Mouse (Mus musculus) heart, adult 2 months (tissue): Measurements from ENCODE around the gene Pyroxd2. TPM values are rescaled to one million over a fixed set of nuclear protein-coding genes. Genes with fewer than 3 reads are reported as not detected.

ENCODE experiments used
- DNase-seq, 2 experiments: peaks; one replicate each; pipeline ENCODE4 v3.0.0; 2021
- H3K27ac ChIP-seq: fragments of 200-600 bp; 2 replicates; pipeline ENCODE4 v1.8.1; 2022
- H3K27me3 ChIP-seq: fragments of 200-500 bp; 2 replicates; pipeline ENCODE4 v1.6.1; 2012; ENCODE audit warnings: mild to moderate bottlenecking, low read length, inconsistent platforms, mixed read lengths; ENCODE audit not compliant: control insufficient read depth, insufficient read depth
- H3K36me3 ChIP-seq: fragments of 200-500 bp; 2 replicates; pipeline ENCODE4 v1.6.1; 2012; ENCODE audit warnings: low read length, inconsistent platforms; ENCODE audit not compliant: control insufficient read depth, insufficient read depth
- H3K4me1 ChIP-seq: fragments of 200-500 bp; 2 replicates; pipeline ENCODE4 v1.6.1; 2011; ENCODE audit warnings: low read length; ENCODE audit not compliant: control insufficient read depth, insufficient read depth
- H3K4me3 ChIP-seq: fragments of 200-600 bp; 2 replicates; pipeline ENCODE4 v1.8.1; 2022
- H3K79me2 ChIP-seq: fragments of 200-500 bp; replicated peaks from 2 replicates; pipeline ENCODE4 v1.6.1; 2012; ENCODE audit warnings: mild to moderate bottlenecking, inconsistent platforms, low read length, moderate library complexity, mixed read lengths; ENCODE audit not compliant: control insufficient read depth, insufficient read depth
- H3K9ac ChIP-seq: fragments of 200-500 bp; 2 replicates; pipeline ENCODE4 v1.6.1; 2012; ENCODE audit warnings: low read depth, mild to moderate bottlenecking, control low read depth, inconsistent platforms, low read length, mixed read lengths
- CTCF ChIP-seq: fragments of 200-600 bp; IDR thresholded peaks from 2 replicates; pipeline ENCODE4 v1.8.1; 2022; ENCODE audit warnings: antibody characterized with exemption, mild to moderate bottlenecking, moderate library complexity
- EP300 ChIP-seq: fragments of 200-500 bp; IDR thresholded peaks from 2 replicates; pipeline ENCODE4 v1.6.1; 2011; ENCODE audit warnings: low read depth, low read length, control low read depth; ENCODE audit not compliant: insufficient read depth
- POLR2A ChIP-seq: fragments of 200-500 bp; IDR thresholded peaks from 2 replicates; pipeline ENCODE4 v1.6.1; 2011; ENCODE audit warnings: mild to moderate bottlenecking, low read depth, low read length, control low read depth; ENCODE audit not compliant: insufficient read depth
- WGBS: fragments of 180-500 bp; shearing (Covaris S2); methylation state at CpG from one replicate; pipeline ENCODE4 v1.1.7; 2018; 5-methylcytosine and 5-hydroxymethylcytosine counted together
- intact Hi-C: fragments of 180-260 bp; cut with DNase I; formaldehyde crosslinking; loops from one replicate; pipeline ENCODE4 v1.15.1; 2025
- polyA plus RNA-seq: library from polyadenylated mRNA; depleted of rRNA; stranded (reverse); fragments of >200 nt; gene quantifications from 2 replicates; pipeline ENCODE4 v1.2.3, GENCODE M21; 2012
- total RNA-seq, 2 experiments: library from RNA; stranded (reverse); gene quantifications; 2 replicates each; pipeline ENCODE4 v1.2.3; 2021

The Pyroxd2 gene
- total and polyA plus RNA-seq, 3 experiments, result 3.9 to 4.6 (median 4.4) TPM

DNA sequence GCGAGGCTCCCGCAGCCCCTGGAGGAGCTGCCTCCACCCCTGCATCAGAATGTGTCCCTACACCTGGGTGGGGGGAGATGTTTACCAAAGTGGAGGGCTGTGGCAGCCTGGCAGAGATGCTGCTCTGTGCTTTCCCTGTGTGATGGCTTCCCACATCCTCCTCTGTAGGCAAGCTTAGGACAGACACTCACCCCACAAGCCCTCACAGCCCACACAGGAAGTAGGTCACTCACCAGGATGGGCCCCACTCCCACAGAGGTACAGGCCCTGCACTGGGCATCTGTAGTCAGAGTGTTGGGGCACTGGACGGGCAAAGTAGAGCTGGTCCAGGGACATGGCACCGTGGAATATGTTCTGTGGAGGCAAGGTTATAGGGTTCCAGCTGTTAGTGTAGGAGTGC, 25.2 kb downstream of the Pyroxd2 start:
- Histone ChIP-seq H3K79me2 (no peaks in the 10 kb centered on the region), H3K4me3 (no peak overlapping the region), H3K27me3 (no peaks in the 10 kb centered on the region), H3K36me3 (no peaks in the 10 kb centered on the region), H3K27ac (no peak overlapping the region), H3K4me1 (no peaks in the 10 kb centered on the region), H3K9ac (no peak overlapping the region)
- no peak for DNase-seq
- TF ChIP-seq POLR2A (no peak), CTCF (no peak), EP300 (no peak)
- intact Hi-C loops, result no loop called here
- WGBS, result 89% methylated on average over 4 of the region's 4 CpGs

DNA sequence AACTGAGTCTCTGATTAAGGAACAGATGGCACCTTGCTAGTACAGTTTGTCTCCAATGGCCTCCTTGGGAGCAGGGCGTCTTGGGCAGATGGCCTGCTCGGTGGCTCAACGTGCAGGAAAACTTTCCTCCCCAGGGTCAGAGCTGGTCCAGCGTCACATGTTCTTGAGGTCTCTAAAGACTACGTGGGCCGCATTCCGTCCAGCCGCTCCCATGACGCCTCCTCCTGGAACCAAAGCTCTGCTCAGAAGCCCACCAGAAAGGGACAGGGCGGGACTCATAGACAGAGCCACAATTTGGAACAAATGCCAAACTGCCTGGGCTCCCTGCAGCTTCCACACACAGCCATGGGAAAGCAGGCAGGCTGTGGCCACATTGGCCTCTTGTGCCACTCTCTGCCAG, 25.8 kb downstream of the Pyroxd2 start:
- no peak overlapping the region for H3K27ac ChIP-seq
- no peak for DNase-seq
- no peaks in the 10 kb centered on the region for H3K27me3 ChIP-seq
- 93% methylated on average over 10 of the region's 10 CpGs for WGBS
- H3K79me2 ChIP-seq, result no peaks in the 10 kb centered on the region
- H3K4me1 ChIP-seq, result no peaks in the 10 kb centered on the region
- no peak overlapping the region for H3K4me3 ChIP-seq
- intact Hi-C loops, result no loop called here
- no peaks in the 10 kb centered on the region for H3K36me3 ChIP-seq
- no peak overlapping the region for H3K9ac ChIP-seq
- no peak for TF ChIP-seq POLR2A
- no peak for TF ChIP-seq CTCF
- no peak for TF ChIP-seq EP300

DNA sequence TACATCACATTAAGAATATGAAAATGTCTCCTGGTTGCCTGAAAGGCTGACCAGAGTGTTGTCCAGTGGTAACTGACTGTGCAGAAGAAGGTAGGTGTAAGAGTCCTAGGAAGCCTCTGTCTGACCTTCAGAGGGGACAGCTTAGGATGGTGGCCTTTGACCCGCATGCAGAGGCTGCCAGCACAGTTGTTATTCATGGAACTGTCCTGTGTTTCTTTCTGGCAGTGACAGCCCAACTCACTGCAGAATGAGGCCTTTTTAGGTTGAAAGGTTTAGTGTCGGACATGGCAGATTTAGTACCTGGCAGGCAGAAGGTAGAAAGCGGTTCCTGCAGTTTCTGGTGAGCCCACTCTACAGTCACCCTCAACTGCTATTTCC, 26.6 kb downstream of the Pyroxd2 start:
- no peak overlapping the region for H3K9ac ChIP-seq
- H3K4me1 ChIP-seq, result no peaks in the 10 kb centered on the region
- no peaks in the 10 kb centered on the region for H3K79me2 ChIP-seq
- H3K4me3 ChIP-seq, result no peak overlapping the region
- no peaks in the 10 kb centered on the region for H3K36me3 ChIP-seq
- no peak overlapping the region for H3K27ac ChIP-seq
- intact Hi-C loops, result no loop called here
- H3K27me3 ChIP-seq, result no peaks in the 10 kb centered on the region
- WGBS, result 95% methylated on average over 3 of the region's 3 CpGs
- no peak for DNase-seq
- TF ChIP-seq CTCF (no peak), POLR2A (no peak), EP300 (no peak)

DNA sequence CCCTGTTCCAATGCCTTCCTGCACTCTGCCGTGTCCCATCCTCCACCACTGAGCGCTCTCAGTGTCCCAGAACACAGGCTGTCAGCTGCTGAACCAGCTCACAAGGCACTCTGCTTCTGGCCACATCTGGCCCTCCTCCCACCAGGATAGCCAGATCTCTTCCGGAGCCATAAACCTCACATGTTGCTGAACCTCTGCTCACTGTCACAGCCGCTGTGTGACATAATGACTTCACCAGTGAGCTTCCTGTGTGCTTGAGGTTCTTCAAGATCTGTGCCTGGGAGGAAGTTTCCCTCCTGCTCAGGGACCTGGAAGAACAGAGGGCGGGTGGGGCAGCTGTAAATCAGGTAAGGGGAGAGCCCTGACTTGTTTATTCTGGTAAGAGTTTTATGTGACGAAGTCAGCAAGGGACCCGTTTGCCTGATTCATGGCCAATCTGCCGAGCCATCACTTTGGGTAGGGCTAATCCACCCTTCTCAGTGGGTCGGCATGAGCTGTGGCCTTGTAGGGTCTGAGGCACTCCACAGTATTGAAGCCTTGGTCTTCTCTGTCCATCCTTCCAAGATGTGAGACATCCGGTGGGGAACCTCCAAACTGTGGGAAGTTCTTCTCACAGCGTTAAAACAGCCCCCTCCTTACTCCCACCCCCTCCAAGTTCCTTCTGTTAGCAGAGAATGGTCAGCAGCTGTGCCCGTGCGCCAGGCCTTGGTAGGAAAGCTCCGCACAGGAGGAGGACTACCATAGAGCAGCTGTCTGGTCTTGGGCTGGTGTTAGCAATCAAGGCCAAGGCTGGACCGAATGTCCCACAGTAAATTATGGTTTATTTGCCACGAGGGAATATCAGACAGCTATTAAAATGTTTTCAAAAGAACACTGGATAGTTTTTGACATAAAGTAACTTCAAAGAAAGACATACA, 27.3 kb downstream of the Pyroxd2 start:
- no peaks in the 10 kb centered on the region for H3K36me3 ChIP-seq
- H3K27ac ChIP-seq, result no peak overlapping the region
- no peaks in the 10 kb centered on the region for H3K4me1 ChIP-seq
- H3K9ac ChIP-seq, result no peak overlapping the region
- no peaks in the 10 kb centered on the region for H3K27me3 ChIP-seq
- no peak for TF ChIP-seq EP300
- TF ChIP-seq CTCF, result no peak
- no peak for TF ChIP-seq POLR2A
- H3K4me3 ChIP-seq, result no peak overlapping the region
- DNase-seq, result peak in 1 of 2 experiments; percentile 24
- intact Hi-C loops, result no loop called here
- WGBS, result 57% methylated on average over 16 of the region's 16 CpGs
- no peaks in the 10 kb centered on the region for H3K79me2 ChIP-seq

DNA sequence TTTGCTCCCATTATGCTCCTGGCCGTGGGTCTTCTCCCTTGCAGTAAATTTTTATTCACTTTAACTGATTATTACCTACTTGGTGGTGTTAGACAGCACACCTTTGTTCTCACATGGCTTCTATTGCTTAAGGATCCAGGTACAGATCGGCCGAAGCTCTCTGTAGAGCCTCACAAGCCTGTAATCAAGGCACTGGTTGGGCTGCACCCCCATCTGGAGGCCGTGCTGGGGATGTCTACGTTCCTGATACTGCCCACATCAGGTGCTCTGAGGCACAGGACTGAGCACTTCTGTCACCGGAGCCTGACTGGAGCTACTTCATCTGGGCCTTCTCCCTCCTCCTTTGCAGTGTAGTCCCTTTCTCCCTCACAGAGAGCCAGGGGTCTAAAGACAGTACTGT, 29.3 kb downstream of the Pyroxd2 start:
- Histone ChIP-seq H3K36me3 (no peaks in the 10 kb centered on the region), H3K4me3 (no peak overlapping the region), H3K9ac (no peak overlapping the region), H3K79me2 (no peaks in the 10 kb centered on the region), H3K27me3 (no peaks in the 10 kb centered on the region), H3K4me1 (no peaks in the 10 kb centered on the region), H3K27ac (no peak overlapping the region)
- DNase-seq, result no peak
- TF ChIP-seq POLR2A, result no peak
- 0 out of 2 replicates have a peak, but pooled peaks have one; percentile 18 for TF ChIP-seq CTCF
- intact Hi-C loops, result no loop called here
- WGBS, result 87% methylated on average over 6 of the region's 6 CpGs

DNA sequence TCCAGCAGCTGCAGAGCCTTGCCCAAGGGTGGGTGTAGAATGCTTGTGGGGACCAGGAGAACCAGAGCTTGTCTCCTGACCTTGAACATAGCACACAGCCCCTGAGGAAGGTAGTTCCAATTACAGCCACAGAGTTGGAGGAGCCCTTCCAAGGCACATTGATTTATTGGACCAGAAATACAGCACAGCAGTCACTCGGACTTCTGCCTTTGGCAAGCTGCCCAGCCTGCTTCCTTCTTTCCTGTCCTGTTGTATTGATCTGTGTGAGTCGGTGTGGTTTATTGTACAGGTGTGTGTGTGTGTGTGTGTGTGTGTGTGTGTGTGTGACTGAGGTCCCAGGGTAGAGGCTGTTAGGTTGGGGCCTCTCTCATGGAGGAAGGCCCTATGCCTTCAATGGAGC, 30.1 kb downstream of the Pyroxd2 start:
- intact Hi-C loops, result no loop called here
- Histone ChIP-seq H3K79me2 (no peaks in the 10 kb centered on the region), H3K27ac (no peak overlapping the region), H3K27me3 (no peaks in the 10 kb centered on the region), H3K4me3 (no peak overlapping the region), H3K9ac (no peak overlapping the region), H3K4me1 (no peaks in the 10 kb centered on the region), H3K36me3 (no peaks in the 10 kb centered on the region)
- no peak for DNase-seq
- TF ChIP-seq EP300, result no peak
- TF ChIP-seq POLR2A, result no peak
- WGBS, result 17% methylated on average over 2 of the region's 2 CpGs
